Mouse (Mus musculus) embryonic stem cell, embryonic (primary cell): ENCODE measurements around the gene Pik3ip1.

Source experiments
- CTCF ChIA-PET, 4 experiments: fragments of 300-600 bp in 2 of 4; fragments of 350-600 bp in 2 of 4; sonication (Branson Sonifier 250); formaldehyde crosslinking; loops; one replicate each; lab custom pipeline; 2022; ENCODE audit warnings: inconsistent platforms in 2 of 4; lab: Charles Lee
- POLR2A ChIA-PET, 4 experiments: fragments of 300-600 bp in 2 of 4; fragments of 350-600 bp in 2 of 4; sonication (Branson Sonifier 250); formaldehyde crosslinking; loops; one replicate each; lab custom pipeline; 2022; ENCODE audit warnings: antibody characterized with exemption in 4 of 4, inconsistent platforms in 1 of 4; lab: Charles Lee

Pik3ip1 gene

DNA sequence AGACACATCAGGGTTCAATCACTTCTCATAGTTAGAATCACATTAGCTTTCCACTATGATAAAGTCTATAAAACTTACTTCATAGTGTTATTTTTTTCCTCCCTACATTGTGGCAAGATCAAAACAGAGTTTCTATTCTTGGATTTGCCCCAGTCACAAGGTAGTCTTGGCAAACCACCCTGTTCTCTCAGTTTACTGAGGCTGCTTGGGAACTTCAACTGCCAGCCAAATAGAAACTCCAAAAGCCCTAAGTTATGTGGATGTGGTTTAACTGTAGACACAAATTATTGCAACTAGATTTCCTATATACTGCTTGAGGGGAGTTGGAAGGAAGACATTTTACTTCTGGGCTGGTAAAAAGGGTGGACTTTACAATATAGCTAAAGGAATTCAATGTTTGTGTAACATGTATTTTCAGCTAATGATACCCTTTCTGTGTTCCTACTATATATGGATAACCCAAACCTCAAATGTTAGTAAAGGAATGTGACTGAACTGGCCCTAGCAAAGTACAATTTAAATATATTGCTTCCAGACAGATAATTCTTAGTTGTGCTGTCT is at the start of gene Pik3ip1:
Pik3ip1 (plus strand) TSS at position 511 of the 561 bp plus-strand sequence.
- POLR2A ChIA-PET: interaction anchor here in 3 of 4 experiments (0.6 to 6.3 kb wide), 48 partner anchors 7 to 1680 kb away, joined by 3 to 122 read pairs (median 6); partner anchors contain the start of genes Drg1 (in 3 of the 3), Patz1 (in 2 of the 3), Rnf185 (in 2 of the 3) and Morc2a (in 1 of the 3)
- CTCF ChIA-PET: interaction anchor here (0.7 to 5.5 kb wide), 21 partner anchors 8 to 141 kb away, joined by 3 to 64 read pairs (median 4); no protein-coding TSS in a partner anchor

DNA sequence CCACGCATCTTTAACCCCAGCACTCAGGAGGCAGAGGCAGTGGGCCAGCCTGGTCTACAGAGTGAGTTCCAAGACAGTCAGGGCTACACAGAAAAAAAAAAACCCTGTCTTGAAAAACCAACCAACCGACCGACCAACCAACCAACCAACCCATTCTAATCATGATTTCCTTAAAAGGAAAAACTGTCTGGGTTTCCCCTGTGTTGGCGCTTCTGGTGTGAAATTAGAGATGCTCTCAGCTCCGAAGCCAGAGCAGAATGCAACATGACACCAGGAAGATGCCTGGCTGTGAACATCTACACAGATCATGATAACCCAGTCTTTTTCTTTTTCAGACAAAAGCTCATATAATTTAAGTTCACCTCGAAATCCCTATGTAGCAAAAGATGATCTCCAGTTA is 47.3 kb upstream of the Pik3ip1 start:
- POLR2A ChIA-PET: interaction anchor here in 3 of 4 experiments (0.9 to 26.9 kb wide), 7 partner anchors 10 to 27 kb away, joined by 3 to 556 read pairs (median 7); partner anchors contain the start of gene Drg1 (in 3 of the 3)

DNA sequence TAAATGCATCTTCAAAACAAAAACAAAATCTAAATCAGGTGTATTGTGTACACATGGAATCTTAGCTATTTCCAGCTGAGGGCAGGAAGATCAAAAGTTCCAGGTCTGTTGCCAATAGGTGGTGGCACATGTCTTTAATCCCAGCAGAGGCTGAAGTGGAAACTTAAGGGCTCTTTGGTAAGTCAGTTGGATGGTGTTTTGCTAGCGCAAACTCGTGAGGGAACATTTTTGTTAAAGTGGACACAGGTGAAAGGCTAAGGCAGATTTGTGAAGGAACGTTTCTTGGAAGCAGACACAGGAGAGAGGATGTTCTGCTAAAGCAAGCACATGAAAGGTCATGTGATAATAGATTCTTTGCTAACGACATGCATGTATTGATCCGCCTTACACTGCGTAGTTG is 46.6 kb upstream of the Pik3ip1 start:
- CTCF ChIA-PET: no interaction called here
- POLR2A ChIA-PET: interaction anchor here in 3 of 4 experiments (0.9 to 26.9 kb wide), 7 partner anchors 12 to 34 kb away, joined by 3 to 556 read pairs (median 7); partner anchors contain the start of gene Drg1 (in 3 of the 3)

More for the DNA sequence above, 47.3 kb upstream of the Pik3ip1 start:
- CTCF ChIA-PET: no interaction called here

DNA sequence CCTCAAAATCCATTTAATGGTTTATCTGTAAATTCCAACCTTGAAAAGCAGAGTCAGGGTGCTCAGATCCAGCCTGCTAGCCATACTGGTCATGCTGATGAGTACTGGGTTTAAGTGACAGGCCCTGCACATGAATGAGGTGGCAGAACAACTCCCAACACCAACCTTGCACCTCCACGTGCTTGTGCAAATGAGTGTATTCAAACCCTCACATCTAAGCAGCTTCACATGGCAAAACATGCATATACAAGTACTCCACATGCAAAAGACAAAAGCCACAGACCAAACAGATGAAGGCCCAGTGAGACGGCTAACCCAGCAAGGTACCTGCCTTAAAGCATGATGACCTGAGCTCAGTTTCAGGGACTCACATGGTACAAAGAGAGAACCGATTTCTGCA is 44.3 kb upstream of the Pik3ip1 start:
- CTCF ChIA-PET: no interaction called here
- POLR2A ChIA-PET: interaction anchor here in 2 of 4 experiments (1.6 to 26.9 kb wide), 4 partner anchors 18 to 28 kb away, joined by 3 to 556 read pairs (median 446); partner anchors contain the start of gene Drg1 (in 2 of the 2)

DNA sequence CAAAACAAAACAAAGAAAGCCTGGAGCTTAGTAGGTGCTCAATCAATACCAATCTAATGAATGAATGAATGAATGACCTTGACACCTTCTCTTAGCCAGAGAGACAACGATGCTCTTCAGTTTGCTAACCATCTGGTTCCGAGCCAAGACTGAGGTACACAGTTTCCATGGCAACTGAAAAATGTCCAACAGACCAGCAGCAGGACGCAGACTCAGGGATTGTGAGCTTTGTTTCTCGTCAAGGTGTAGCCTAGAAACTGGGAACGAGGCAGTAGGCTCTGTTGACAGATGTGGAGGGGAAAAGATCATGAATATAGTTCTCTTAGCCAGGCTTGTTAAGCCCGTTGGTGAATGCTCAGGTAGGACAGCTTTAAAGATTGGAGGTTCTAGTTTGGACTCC is 43.1 kb upstream of the Pik3ip1 start:
- CTCF ChIA-PET: interaction anchor here in 3 of 4 experiments (0.6 to 1.0 kb wide), 3 partner anchors 21 to 101 kb away, joined by 3 read pairs; partner anchors contain the start of gene Drg1 (in 1 of the 3)
- POLR2A ChIA-PET: interaction anchor here (0.7 to 26.9 kb wide), 17 partner anchors 8 to 362 kb away, joined by 3 to 556 read pairs (median 4); partner anchors contain the start of genes Drg1 (in 4 of the 4), Eif4enif1 (in 1 of the 4) and Morc2a (in 1 of the 4)

DNA sequence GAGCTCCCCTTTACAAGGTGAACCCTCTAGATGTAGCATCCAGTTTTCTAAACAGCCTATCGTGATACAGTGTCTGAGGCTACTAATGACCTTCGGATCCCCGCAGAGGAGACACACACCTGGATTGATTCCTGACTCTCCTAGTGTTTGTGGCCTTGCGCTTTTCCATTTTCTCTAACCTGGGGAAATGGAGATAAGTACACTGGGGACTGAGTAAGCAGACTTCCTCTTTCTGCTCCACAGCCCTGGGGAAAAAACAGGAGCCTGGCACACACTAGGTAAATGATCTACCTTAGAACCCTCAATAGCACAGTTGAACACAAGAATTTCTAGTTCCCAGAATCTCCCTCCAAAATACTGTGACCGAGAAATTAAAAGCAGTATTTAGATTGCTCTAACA is 42.3 kb upstream of the Pik3ip1 start:
- ChIA-PET POLR2A (interaction anchor here (0.7 to 26.9 kb wide), 29 partner anchors 9 to 361 kb away, joined by 3 to 556 read pairs (median 8); partner anchors contain the start of genes Drg1 (in 4 of the 4), Sfi1 (in 2 of the 4), Eif4enif1 (in 1 of the 4) and Morc2a (in 1 of the 4)), CTCF (interaction anchor here in 2 of 4 experiments (0.8 to 1.0 kb wide), 2 partner anchors 41 to 100 kb away, joined by 3 read pairs; no protein-coding TSS in a partner anchor)

DNA sequence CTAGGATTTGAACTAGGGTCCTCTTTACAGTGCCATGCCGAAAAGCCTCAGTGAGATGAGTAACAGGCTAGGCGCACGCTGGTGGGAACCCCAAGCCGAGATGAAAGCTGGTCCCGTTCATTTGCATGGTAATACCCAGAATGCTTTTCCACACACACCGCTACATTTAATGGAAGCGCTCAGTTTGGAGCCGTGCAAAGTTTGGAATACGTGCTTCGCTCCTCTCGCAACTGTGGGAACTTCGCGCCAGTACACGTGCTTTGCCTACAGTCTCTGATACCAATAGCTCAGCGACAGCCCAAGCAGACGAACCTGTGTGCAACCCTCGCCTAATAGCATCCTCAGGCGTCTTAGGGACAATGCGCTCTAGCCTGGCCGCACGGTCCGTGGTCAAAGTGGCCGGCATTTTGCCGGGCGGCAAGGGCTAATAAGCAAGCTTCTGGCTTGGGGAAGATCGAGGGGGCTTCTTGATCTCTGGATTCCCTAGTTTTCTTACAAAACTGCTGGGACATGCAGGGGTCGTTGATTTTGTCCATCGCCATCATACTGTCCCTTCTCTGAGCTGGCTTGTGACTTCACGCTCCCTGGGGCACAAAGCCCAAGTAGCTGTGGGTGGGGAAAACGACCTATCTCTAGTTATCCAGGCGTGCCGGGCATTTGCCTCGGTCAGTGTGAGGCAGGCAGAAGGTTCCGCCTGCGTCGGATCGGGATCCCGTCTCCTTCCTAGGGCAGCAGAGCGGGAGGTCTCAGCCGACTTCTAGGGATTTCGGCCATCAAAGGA is 41.5 kb upstream of the Pik3ip1 start, which contains the start of gene Patz1:
Patz1 (plus strand) TSS at position 354 of the 781 bp plus-strand sequence.
- POLR2A ChIA-PET: interaction anchor here (0.6 to 26.9 kb wide), 64 partner anchors 10 to 1800 kb away, joined by 3 to 556 read pairs (median 5); partner anchors contain the start of genes Drg1 (in 4 of the 4), Sfi1 (in 3 of the 4), Eif4enif1 (in 2 of the 4) and Morc2a (in 2 of the 4)
- CTCF ChIA-PET: interaction anchor here (0.5 to 1.9 kb wide), 13 partner anchors 19 to 584 kb away, joined by 3 to 13 read pairs (median 4); partner anchors contain the start of gene Drg1 (in 1 of the 4)

DNA sequence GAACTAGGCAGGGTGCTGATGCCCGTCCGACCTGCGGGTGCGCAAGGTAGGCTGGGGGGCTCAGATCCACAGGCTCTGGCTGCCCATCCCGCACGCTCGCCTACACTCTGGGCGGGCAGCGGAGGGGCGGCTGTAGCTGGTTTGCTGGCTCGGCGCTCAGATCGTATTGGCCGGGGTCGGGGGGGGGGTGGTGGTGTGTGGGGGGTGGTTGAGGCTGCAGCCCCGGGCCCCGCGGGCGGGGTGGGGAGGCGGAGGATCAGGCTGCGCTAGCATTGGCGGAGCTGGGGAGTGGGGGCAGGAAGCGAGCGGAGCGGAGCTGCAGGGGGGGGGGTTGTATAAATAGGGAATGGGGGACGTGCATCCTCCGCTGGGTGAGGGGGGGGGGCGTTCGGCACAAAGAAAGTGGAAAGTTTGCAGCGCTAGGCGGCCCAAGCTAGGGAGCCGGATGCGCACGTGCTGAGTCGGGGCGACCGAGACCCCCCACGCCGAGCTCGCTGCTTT is 40.8 kb upstream of the Pik3ip1 start:
- ChIA-PET POLR2A (interaction anchor here (0.6 to 26.9 kb wide), 73 partner anchors 10 to 1800 kb away, joined by 3 to 556 read pairs (median 5); partner anchors contain the start of genes Drg1 (in 4 of the 4), Rnf185 (in 3 of the 4), Sfi1 (in 3 of the 4) and Eif4enif1 (in 2 of the 4)), CTCF (interaction anchor here in 3 of 4 experiments (0.5 to 2.2 kb wide), 18 partner anchors 20 to 165 kb away, joined by 3 to 18 read pairs (median 4); partner anchors contain the start of gene Drg1 (in 2 of the 3))

DNA sequence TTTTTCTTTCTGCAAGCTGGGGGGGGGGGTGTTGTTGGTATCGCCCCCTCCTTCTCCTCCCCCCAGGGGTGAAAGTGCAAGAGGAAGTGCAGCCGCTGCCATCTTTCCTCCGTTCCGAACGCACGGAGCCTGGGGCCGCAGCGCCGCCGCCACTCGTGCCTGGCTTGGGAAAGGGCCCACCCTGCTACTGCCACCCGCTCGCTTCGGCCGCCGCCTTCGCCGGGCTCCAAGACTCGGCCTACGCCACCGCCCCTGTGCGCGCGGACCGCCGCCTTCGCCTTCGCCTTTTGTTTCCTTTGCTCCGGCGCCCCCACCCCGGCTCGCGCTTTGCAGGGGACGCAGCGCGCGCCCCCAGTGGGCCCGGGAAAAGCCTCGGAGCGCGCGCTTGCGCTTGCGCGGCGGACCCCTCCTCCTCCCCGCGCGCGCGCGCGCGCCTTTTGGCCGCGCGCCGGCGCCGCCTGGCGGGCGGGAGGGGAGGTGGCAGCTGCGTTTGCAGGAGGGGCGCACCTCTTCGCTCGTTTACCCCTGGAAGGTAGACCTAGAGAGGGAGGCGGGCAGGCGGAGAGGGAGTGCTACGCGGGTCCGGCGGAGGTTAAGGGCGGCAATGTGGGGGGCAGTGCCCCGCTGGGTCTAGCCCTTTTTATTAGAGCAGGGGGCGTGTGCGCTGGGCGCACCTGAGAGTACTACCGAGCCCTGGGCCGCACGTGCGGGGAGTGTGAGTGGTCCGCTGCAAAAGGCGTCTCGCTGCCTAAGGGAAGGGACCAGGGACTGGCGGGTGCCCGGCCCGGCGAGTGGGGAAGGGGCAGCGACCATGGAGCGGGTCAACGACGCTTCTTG is 40.2 kb upstream of the Pik3ip1 start:
- ChIA-PET CTCF (interaction anchor here in 3 of 4 experiments (0.6 to 3.6 kb wide), 21 partner anchors 11 to 166 kb away, joined by 3 to 18 read pairs (median 4); partner anchors contain the start of gene Drg1 (in 2 of the 3)), POLR2A (interaction anchor here (0.6 to 26.9 kb wide), 75 partner anchors 11 to 674 kb away, joined by 3 to 556 read pairs (median 5); partner anchors contain the start of genes Drg1 (in 4 of the 4), Rnf185 (in 3 of the 4), Sfi1 (in 3 of the 4) and Eif4enif1 (in 2 of the 4))

DNA sequence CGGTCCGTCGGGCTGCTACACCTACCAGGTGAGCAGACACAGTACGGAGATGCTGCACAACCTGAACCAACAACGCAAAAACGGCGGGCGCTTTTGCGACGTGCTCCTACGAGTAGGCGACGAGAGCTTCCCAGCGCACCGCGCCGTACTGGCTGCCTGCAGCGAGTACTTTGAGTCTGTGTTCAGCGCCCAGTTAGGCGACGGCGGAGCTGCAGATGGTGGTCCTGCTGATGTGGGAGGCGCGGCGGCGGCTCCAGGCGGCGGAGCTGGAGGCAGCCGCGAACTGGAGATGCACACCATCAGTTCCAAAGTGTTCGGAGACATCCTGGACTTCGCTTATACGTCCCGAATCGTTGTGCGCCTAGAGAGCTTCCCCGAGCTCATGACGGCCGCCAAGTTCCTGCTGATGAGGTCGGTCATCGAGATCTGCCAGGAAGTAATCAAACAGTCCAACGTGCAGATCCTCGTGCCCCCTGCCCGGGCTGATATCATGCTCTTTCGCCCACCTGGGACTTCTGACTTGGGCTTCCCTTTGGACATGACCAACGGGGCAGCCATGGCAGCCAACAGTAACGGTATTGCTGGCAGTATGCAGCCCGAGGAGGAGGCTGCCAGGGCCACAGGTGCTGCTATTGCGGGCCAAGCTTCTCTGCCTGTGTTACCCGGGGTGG is 39.4 kb upstream of the Pik3ip1 start:
- CTCF ChIA-PET: interaction anchor here in 2 of 4 experiments (0.5 to 3.6 kb wide), 12 partner anchors 12 to 166 kb away, joined by 3 to 14 read pairs (median 3); partner anchors contain the start of gene Drg1 (in 1 of the 2)
- POLR2A ChIA-PET: interaction anchor here (0.7 to 26.9 kb wide), 35 partner anchors 11 to 358 kb away, joined by 3 to 556 read pairs (median 9); partner anchors contain the start of genes Drg1 (in 4 of the 4), Morc2a (in 2 of the 4), Rnf185 (in 2 of the 4) and Eif4enif1 (in 1 of the 4)

DNA sequence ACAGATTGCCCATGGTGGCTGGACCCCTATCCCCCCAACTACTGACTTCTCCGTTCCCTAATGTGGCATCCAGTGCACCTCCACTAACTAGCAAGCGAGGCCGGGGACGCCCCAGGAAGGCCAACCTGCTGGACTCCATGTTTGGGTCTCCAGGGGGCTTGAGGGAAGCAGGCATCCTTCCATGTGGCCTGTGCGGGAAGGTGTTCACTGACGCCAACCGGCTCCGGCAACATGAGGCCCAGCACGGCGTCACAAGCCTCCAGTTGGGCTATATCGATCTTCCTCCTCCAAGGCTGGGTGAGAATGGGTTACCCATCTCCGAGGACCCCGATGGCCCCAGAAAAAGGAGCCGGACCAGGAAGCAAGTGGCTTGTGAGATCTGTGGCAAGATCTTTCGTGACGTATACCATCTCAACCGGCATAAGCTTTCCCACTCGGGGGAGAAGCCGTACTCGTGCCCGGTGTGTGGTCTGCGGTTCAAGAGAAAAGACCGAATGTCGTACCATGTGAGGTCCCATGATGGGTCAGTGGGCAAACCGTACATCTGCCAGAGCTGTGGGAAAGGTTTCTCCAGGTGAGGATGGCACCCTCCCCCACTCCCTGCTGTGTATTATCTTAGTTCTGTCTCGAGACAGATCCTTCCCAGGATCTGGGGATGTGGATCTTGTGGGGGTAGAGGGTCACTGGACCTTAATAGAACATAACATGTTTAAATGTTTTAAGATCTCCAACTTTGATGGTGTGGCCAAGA is 38.7 kb upstream of the Pik3ip1 start:
- POLR2A ChIA-PET: interaction anchor here (0.6 to 26.9 kb wide), 52 partner anchors 10 to 357 kb away, joined by 3 to 556 read pairs (median 8); partner anchors contain the start of genes Drg1 (in 4 of the 4), Eif4enif1 (in 2 of the 4), Morc2a (in 2 of the 4) and Pik3ip1 (in 1 of the 4)

DNA sequence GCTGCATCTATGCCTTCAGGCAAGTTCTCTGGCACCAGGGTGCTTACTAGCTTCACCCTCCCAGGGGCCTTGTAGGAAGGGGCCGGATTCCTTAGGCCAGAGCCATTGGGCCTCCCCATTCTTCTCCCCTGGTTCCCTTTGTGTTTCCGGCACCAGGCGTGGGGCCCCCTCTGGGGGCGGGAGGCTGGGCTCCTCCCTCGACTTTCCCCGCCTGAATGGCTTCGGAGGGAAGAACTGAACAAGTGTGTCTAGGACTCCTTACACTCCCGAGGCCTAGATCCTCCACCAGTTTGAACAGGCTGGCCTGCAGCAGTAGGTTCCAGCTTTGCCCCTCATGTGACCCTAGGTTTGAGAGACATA is 38.2 kb upstream of the Pik3ip1 start:
- ChIA-PET POLR2A (interaction anchor here (0.6 to 26.9 kb wide), 61 partner anchors 9 to 357 kb away, joined by 3 to 556 read pairs (median 8); partner anchors contain the start of genes Drg1 (in 4 of the 4), Morc2a (in 3 of the 4), Eif4enif1 (in 1 of the 4) and Pik3ip1 (in 1 of the 4)), CTCF (interaction anchor here in 2 of 4 experiments (0.9 to 3.6 kb wide), 8 partner anchors 22 to 61 kb away, joined by 3 to 14 read pairs (median 4); partner anchors contain the start of gene Drg1 (in 1 of the 2))

More for the DNA sequence above, 38.7 kb upstream of the Pik3ip1 start:
- CTCF ChIA-PET: interaction anchor here in 2 of 4 experiments (0.5 to 3.6 kb wide), 11 partner anchors 11 to 167 kb away, joined by 3 to 14 read pairs (median 5); partner anchors contain the start of gene Drg1 (in 2 of the 2)

DNA sequence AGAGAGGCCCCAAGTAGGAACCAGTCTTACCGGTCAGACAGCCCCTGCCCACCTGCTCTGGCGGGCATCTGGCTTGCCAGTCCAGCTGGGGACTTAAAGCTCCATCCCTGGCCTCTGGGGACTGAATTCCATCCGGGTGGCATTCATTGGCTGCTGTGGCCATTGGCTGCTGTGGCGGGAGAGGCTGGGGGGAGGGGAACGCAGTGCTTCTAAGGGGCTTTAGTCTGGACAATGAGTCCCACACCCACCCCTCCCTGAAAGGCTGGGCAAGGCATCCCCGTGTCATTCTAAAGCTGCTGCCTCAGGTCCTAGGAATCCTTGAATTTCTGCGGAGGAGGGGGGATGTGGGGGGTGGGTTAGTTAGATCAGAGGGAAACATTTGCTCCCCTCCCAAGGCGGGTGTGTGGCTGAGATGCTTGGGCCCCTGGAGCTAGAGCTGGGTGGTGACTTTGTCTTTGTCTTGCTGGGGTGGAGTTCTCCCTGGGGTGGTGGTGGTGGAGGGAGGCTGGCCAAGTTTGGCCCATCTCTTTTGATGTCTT is 37.4 kb upstream of the Pik3ip1 start:
- POLR2A ChIA-PET: interaction anchor here (0.6 to 26.9 kb wide), 79 partner anchors 9 to 1681 kb away, joined by 3 to 556 read pairs (median 5); partner anchors contain the start of genes Drg1 (in 4 of the 4), Morc2a (in 3 of the 4), Eif4enif1 (in 2 of the 4) and Pik3ip1 (in 2 of the 4)
- CTCF ChIA-PET: interaction anchor here (0.5 to 3.6 kb wide), 16 partner anchors 10 to 161 kb away, joined by 3 to 14 read pairs (median 4); partner anchors contain the start of gene Drg1 (in 1 of the 4)

DNA sequence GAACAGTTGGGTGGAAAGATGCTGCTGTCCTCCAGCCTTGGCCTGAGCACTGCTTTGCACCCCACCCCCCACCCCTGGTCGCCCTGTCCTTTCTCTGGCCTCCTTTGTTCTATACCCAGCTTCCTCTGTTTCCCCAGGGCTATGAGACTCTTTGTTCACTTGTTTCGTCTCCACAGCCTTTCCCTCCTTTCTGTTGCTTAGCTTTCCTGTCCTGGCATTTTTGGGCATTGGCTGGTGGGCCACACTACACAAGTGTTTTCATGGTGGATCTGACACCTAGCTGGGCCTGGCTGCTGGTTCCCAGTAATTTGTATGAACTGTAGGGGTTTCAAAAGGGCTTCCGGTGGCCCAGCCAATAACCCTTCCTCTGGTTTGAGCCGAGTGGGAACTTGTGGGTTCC is 36.8 kb upstream of the Pik3ip1 start:
- POLR2A ChIA-PET: interaction anchor here (0.5 to 26.9 kb wide), 65 partner anchors 8 to 1680 kb away, joined by 3 to 556 read pairs (median 5); partner anchors contain the start of genes Drg1 (in 4 of the 4), Eif4enif1 (in 2 of the 4), Morc2a (in 2 of the 4) and Pik3ip1 (in 2 of the 4)
- CTCF ChIA-PET: interaction anchor here (0.5 to 3.6 kb wide), 14 partner anchors 10 to 160 kb away, joined by 3 to 14 read pairs (median 4); partner anchors contain the start of gene Drg1 (in 1 of the 4)
